Mouse (Mus musculus): Measurements from ENCODE around the gene Eif5a. TPM values are rescaled to one million over a fixed set of nuclear protein-coding genes. Genes with fewer than 3 reads are reported as not detected.
"Not testable (repeated sequence)": the region's sequence is repeated elsewhere in the genome, so short reads cannot be mapped to it uniquely, and the experiment has no call there.

The Eif5a gene
- total and polyA plus RNA-seq, 3 experiments, result 1,419 to 3,314 (median 2,729) TPM

- no peak overlapping the region for H3K4me2 ChIP-seq (ENCODE audit: insufficient read depth, low read depth, poor library complexity, severe bottlenecking)
- dilution Hi-C loops (cut with MboI; ENCODE audit: extremely low pct_ligation_motif_present, extremely low pct_unique_long_range_greater_than_20kb, low sequenced_read_pairs), result no loop called here
- no peak overlapping the region for H3K4me3 ChIP-seq (replicated peaks in 1 of 3; ENCODE audit: low read depth in 2 of 3, low read length in 2 of 3, poor library complexity in 1 of 3)
- no peaks in the 10 kb centered on the region for H3K79me2 ChIP-seq (replicated peaks; ENCODE audit: control insufficient read depth, extremely low read depth, insufficient read depth, poor library complexity, severe bottlenecking)
- no peak overlapping the region for H3K27ac ChIP-seq (ENCODE audit: insufficient read depth, low read depth)
- TF ChIP-seq CTCF (conservative IDR thresholded peaks at IDR 0.05 in 1 of 2, IDR thresholded peaks at IDR 0.05 in 1 of 2; ENCODE audit: low read depth in 2 of 2, low read length in 2 of 2) (peak; percentile 9 to 55; a peak in 2 of 4 replicates), SIN3A (IDR thresholded peaks at IDR 0.05; ENCODE audit: low read length) (no peak), BHLHE40 (IDR thresholded peaks at IDR 0.05; ENCODE audit: low read depth, low read length) (no peak), RAD21 (IDR thresholded peaks at IDR 0.05; ENCODE audit: low read depth, low read length) (peak; percentile 45), E2F4 (IDR thresholded peaks at IDR 0.05; ENCODE audit: insufficient replicate concordance, low read depth, low read length) (no peak), IRF4 (IDR thresholded peaks at IDR 0.05; ENCODE audit: low read depth, low read length) (no peak), KAT2A (IDR thresholded peaks at IDR 0.05; ENCODE audit: insufficient replicate concordance, low read length) (no peak), SMC3 (IDR thresholded peaks at IDR 0.05; ENCODE audit: low read depth, low read length) (no peak; the same call in 1 of the 2 replicates), NRF1 (IDR thresholded peaks at IDR 0.05; ENCODE audit: low read depth, low read length) (no peak), MYC (IDR thresholded peaks at IDR 0.05; ENCODE audit: low read depth, low read length) (no peak), JUND (conservative IDR thresholded peaks at IDR 0.05; ENCODE audit: low read depth, low read length) (no peak)
- no peaks in the 10 kb centered on the region for H3K9me3 ChIP-seq (replicated peaks; ENCODE audit: low read length)
- DNase-seq (ENCODE audit: extremely low read depth), result no peak
- in situ Hi-C loops (cut with MboI; ENCODE audit: low pct_ligation_motif_present, low pct_unique_long_range_greater_than_20kb, low sequenced_read_pairs), result no loop called here
- peaks cover 17% of the 10 kb centered on the region for H3K27me3 ChIP-seq (replicated peaks)
- peaks cover 3 to 9% of the 10 kb centered on the region in 2 experiments; a peak in 3 of 4 replicates for H3K4me1 ChIP-seq (ENCODE audit: control insufficient read depth in 1 of 2, insufficient read depth in 2 of 2)
- H3K9ac ChIP-seq (ENCODE audit: insufficient read depth, low read depth), result no peak overlapping the region
- H3K36me3 ChIP-seq (replicated peaks in 1 of 2; ENCODE audit: control insufficient read depth in 1 of 2, insufficient read depth in 1 of 2, low read length in 1 of 2), result no peaks in the 10 kb centered on the region
Measured at GRCm38 (mm10) chr11:69956218-69956617, 34.5 kb upstream of the Eif5a start.

- DNase-seq (ENCODE audit: extremely low read depth); dilution Hi-C loops (cut with MboI; ENCODE audit: extremely low pct_ligation_motif_present, extremely low pct_unique_long_range_greater_than_20kb, low sequenced_read_pairs); H3K36me3 ChIP-seq (replicated peaks in 1 of 2; ENCODE audit: control insufficient read depth in 1 of 2, insufficient read depth in 1 of 2, low read length in 1 of 2); H3K4me3 ChIP-seq (replicated peaks in 1 of 3; ENCODE audit: low read depth in 2 of 3, low read length in 2 of 3, poor library complexity in 1 of 3); H3K9me3 ChIP-seq (replicated peaks; ENCODE audit: low read length); in situ Hi-C loops (cut with MboI; ENCODE audit: low pct_ligation_motif_present, low pct_unique_long_range_greater_than_20kb, low sequenced_read_pairs); H3K4me1 ChIP-seq (ENCODE audit: control insufficient read depth in 1 of 2, insufficient read depth in 2 of 2); H3K9ac ChIP-seq (ENCODE audit: insufficient read depth, low read depth); H3K4me2 ChIP-seq (ENCODE audit: insufficient read depth, low read depth, poor library complexity, severe bottlenecking); H3K27ac ChIP-seq (ENCODE audit: insufficient read depth, low read depth); H3K79me2 ChIP-seq (replicated peaks; ENCODE audit: control insufficient read depth, extremely low read depth, insufficient read depth, poor library complexity, severe bottlenecking): not testable (repeated sequence)
- peaks cover 17% of the 10 kb centered on the region for H3K27me3 ChIP-seq (replicated peaks)
- TF ChIP-seq CTCF (conservative IDR thresholded peaks at IDR 0.05 in 1 of 2, IDR thresholded peaks at IDR 0.05 in 1 of 2; ENCODE audit: low read depth in 2 of 2, low read length in 2 of 2), result peak in 1 of 2 experiments; percentile 31; a peak in 2 of 4 replicates
Measured at GRCm38 (mm10) chr11:69955618-69956017, 33.9 kb upstream of the Eif5a start.

- in situ Hi-C loops (cut with MboI; ENCODE audit: low pct_ligation_motif_present, low pct_unique_long_range_greater_than_20kb, low sequenced_read_pairs), result loop anchor here (5.0 kb wide), 1 partner anchor 59 kb away; no protein-coding TSS in a partner anchor
- Histone ChIP-seq H3K9ac (ENCODE audit: insufficient read depth, low read depth) (no peak overlapping the region), H3K79me2 (replicated peaks; ENCODE audit: control insufficient read depth, extremely low read depth, insufficient read depth, poor library complexity, severe bottlenecking) (no peaks in the 10 kb centered on the region), H3K9me3 (replicated peaks; ENCODE audit: low read length) (no peaks in the 10 kb centered on the region), H3K4me2 (ENCODE audit: insufficient read depth, low read depth, poor library complexity, severe bottlenecking) (no peak overlapping the region; the same call in 1 of the 2 replicates), H3K36me3 (replicated peaks in 1 of 2; ENCODE audit: control insufficient read depth in 1 of 2, insufficient read depth in 1 of 2, low read length in 1 of 2) (no peaks in the 10 kb centered on the region), H3K27me3 (replicated peaks) (peaks cover 23% of the 10 kb centered on the region), H3K4me3 (replicated peaks in 1 of 3; ENCODE audit: low read depth in 2 of 3, low read length in 2 of 3, poor library complexity in 1 of 3) (no peak overlapping the region), H3K27ac (ENCODE audit: insufficient read depth, low read depth) (no peak overlapping the region), H3K4me1 (ENCODE audit: control insufficient read depth in 1 of 2, insufficient read depth in 2 of 2) (peaks cover 7 to 18% of the 10 kb centered on the region in 2 experiments)
- no peak for DNase-seq (ENCODE audit: extremely low read depth)
- dilution Hi-C loops (cut with MboI; ENCODE audit: extremely low pct_ligation_motif_present, extremely low pct_unique_long_range_greater_than_20kb, low sequenced_read_pairs), result no loop called here
- no peak for TF ChIP-seq POLR2AphosphoS2 (IDR thresholded peaks at IDR 0.05; ENCODE audit: low read depth, low read length)
- TF ChIP-seq JUN (IDR thresholded peaks at IDR 0.05; ENCODE audit: insufficient read depth, low read depth, low read length), result no peak
- no peak for TF ChIP-seq UBTF (IDR thresholded peaks at IDR 0.05; ENCODE audit: low read depth, low read length)
- no peak for TF ChIP-seq ELF1 (IDR thresholded peaks at IDR 0.05; ENCODE audit: low read depth, low read length)
- peak; percentile 92 for TF ChIP-seq ZNF384 (IDR thresholded peaks at IDR 0.05; ENCODE audit: low read depth, low read length)
- TF ChIP-seq MEF2A (IDR thresholded peaks at IDR 0.05; ENCODE audit: borderline replicate concordance, low read depth, low read length), result no peak
- no peak for TF ChIP-seq NRF1 (IDR thresholded peaks at IDR 0.05; ENCODE audit: low read depth, low read length)
- TF ChIP-seq IRF4 (IDR thresholded peaks at IDR 0.05; ENCODE audit: low read depth, low read length), result peak; percentile 35; the same call in 1 of the 2 replicates
Measured at GRCm38 (mm10) chr11:69953267-69953915, 31.6 kb upstream of the Eif5a start.
